Comparison of ENCODE assay signal across 17 mouse cellular contexts in the genomic region with DNA sequence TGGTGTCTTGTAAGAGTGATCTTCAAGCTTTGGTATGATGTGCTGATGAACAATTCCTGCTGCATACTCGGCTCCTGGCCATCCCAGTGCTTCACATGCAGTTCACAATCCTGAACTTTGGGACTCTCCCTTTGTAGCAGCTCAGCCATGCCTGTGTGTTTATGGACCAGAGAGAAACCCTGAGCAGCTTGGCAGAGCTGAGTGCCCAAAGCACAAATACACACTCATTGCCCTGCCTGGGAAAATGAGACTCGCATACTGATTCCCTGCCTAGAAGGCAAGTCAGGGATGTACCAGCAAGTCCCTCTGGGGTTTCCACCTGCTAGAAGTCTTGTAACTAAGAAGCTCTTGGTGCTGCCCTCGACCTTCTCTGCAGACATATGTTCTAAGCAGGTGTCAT. TPM values are rescaled to one million over a fixed set of nuclear protein-coding genes. Genes with fewer than 3 reads are reported as not detected.
DNase-seq lines count a peak whose midpoint lies in the region; ATAC-seq and TF ChIP-seq lines count a peak whose summit lies in the region.
"Had no signal": no experiment of that assay in that cellular context is flagged by ENCODE, and none has a peak within 500 bp of the region (broad histone marks: within the 10 kb centered on the region; RNA-seq: fewer than 3 reads in every experiment).

No protein-coding gene starts in this region.

- peaks cover 14% of the 10 kb centered on the region for H3K36me3 ChIP-seq in forebrain, embryonic 13.5 days (ENCODE audit: poor library complexity, severe bottlenecking)
- no peaks in the 10 kb centered on the region for H3K36me3 ChIP-seq in forebrain, embryonic 16.5 days (ENCODE audit: control insufficient read depth, insufficient read depth)
- no peaks in the 10 kb centered on the region; the same call in 1 of the 2 replicates for H3K36me3 ChIP-seq in hindbrain, embryonic 16.5 days (ENCODE audit: control insufficient read depth, insufficient read depth, low read length)
- H3K36me3 ChIP-seq in hindbrain, embryonic 11.5 days (ENCODE audit: control insufficient read depth, insufficient read depth, low read length): no peaks in the 10 kb centered on the region
- H3K36me3 ChIP-seq in midbrain, embryonic 14.5 days (ENCODE audit: control insufficient read depth, insufficient read depth, low read length): 0 out of 2 replicates have a peak, but pooled peaks cover 6% of the 10 kb centered on the region
- peaks cover 19% of the 10 kb centered on the region for H3K36me3 ChIP-seq in midbrain, embryonic 13.5 days
- peaks cover 16% of the 10 kb centered on the region; the same call in 1 of the 2 replicates for H3K36me3 ChIP-seq in forebrain, postnatal 0 days (ENCODE audit: insufficient read depth)
- no peaks in the 10 kb centered on the region for H3K36me3 ChIP-seq in heart, adult 2 months (ENCODE audit: control insufficient read depth, insufficient read depth, low read length)
- H3K36me3 ChIP-seq: intestine, embryonic 15.5 days had no signal

- no peak for TF ChIP-seq EP300 in heart, adult 2 months (IDR thresholded peaks at IDR 0.05; ENCODE audit: insufficient read depth, low read depth, low read length)

- H3K9ac ChIP-seq in forebrain, embryonic 13.5 days: no peak overlapping the region
- no peak overlapping the region for H3K9ac ChIP-seq in forebrain, embryonic 16.5 days (replicated peaks; ENCODE audit: low read depth, low read length)
- no peak overlapping the region for H3K9ac ChIP-seq in hindbrain, embryonic 16.5 days (ENCODE audit: low read depth, low read length)
- H3K9ac ChIP-seq in hindbrain, embryonic 11.5 days (ENCODE audit: low read depth, low read length): no peak overlapping the region
- no peak overlapping the region for H3K9ac ChIP-seq in midbrain, embryonic 14.5 days (replicated peaks; ENCODE audit: low read length)
- no peak overlapping the region for H3K9ac ChIP-seq in midbrain, embryonic 13.5 days (replicated peaks)
- H3K9ac ChIP-seq in forebrain, postnatal 0 days: no peak overlapping the region
- H3K9ac ChIP-seq in heart, adult 2 months (ENCODE audit: low read depth, low read length): no peak overlapping the region
- H3K9ac ChIP-seq: embryonic facial prominence, embryonic 12.5 days; heart, embryonic 12.5 days; intestine, embryonic 15.5 days had no signal

- intact Hi-C loops in heart, adult 2 months (cut with DNase I): no loop called here

- DNase-seq in hindbrain, embryonic 11.5 days (ENCODE audit: low spot score): no peak
- DNase-seq in midbrain, embryonic 14.5 days: peak; percentile 38
- DNase-seq in forebrain, postnatal 0 days: peak; percentile 33
- no peak for DNase-seq in heart, adult 2 months
- DNase-seq: adrenal gland, adult 2 months; adrenal gland, postnatal 25 days; cerebellum, adult 2 months; cerebellum, postnatal 14 days; gastrocnemius, postnatal 14 days; kidney, adult 18-20 months had no signal

- H3K4me3 ChIP-seq in forebrain, embryonic 13.5 days: no peak overlapping the region
- H3K4me3 ChIP-seq in forebrain, embryonic 16.5 days (replicated peaks; ENCODE audit: low read length): no peak overlapping the region
- no peak overlapping the region for H3K4me3 ChIP-seq in hindbrain, embryonic 16.5 days (ENCODE audit: low read length)
- H3K4me3 ChIP-seq in hindbrain, embryonic 11.5 days (ENCODE audit: low read depth, low read length): no peak overlapping the region
- H3K4me3 ChIP-seq in midbrain, embryonic 14.5 days (replicated peaks; ENCODE audit: low read depth, low read length): no peak overlapping the region
- no peak overlapping the region for H3K4me3 ChIP-seq in midbrain, embryonic 13.5 days (replicated peaks)
- H3K4me3 ChIP-seq in forebrain, postnatal 0 days (ENCODE audit: low read depth, low read length): no peak overlapping the region
- no peak overlapping the region for H3K4me3 ChIP-seq in heart, adult 2 months
- H3K4me3 ChIP-seq: embryonic facial prominence, embryonic 12.5 days; heart, embryonic 12.5 days; intestine, embryonic 15.5 days had no signal

- no peak overlapping the region for H3K4me2 ChIP-seq in forebrain, embryonic 13.5 days
- H3K4me2 ChIP-seq in forebrain, embryonic 16.5 days (ENCODE audit: low read length): no peak overlapping the region
- no peak overlapping the region for H3K4me2 ChIP-seq in hindbrain, embryonic 16.5 days (ENCODE audit: low read length)
- no peak overlapping the region for H3K4me2 ChIP-seq in hindbrain, embryonic 11.5 days (replicated peaks; ENCODE audit: low read depth, low read length)
- no peak overlapping the region for H3K4me2 ChIP-seq in midbrain, embryonic 14.5 days (ENCODE audit: low read length)
- H3K4me2 ChIP-seq in midbrain, embryonic 13.5 days (replicated peaks): no peak overlapping the region
- H3K4me2 ChIP-seq in forebrain, postnatal 0 days (ENCODE audit: low read depth): no peak overlapping the region
- H3K4me2 ChIP-seq: embryonic facial prominence, embryonic 12.5 days; heart, embryonic 12.5 days; intestine, embryonic 15.5 days had no signal

- no peaks in the 10 kb centered on the region for H3K27me3 ChIP-seq in forebrain, embryonic 13.5 days
- H3K27me3 ChIP-seq in forebrain, embryonic 16.5 days (replicated peaks; ENCODE audit: control insufficient read depth, insufficient read depth, low read length): no peaks in the 10 kb centered on the region
- H3K27me3 ChIP-seq in hindbrain, embryonic 16.5 days (replicated peaks; ENCODE audit: control insufficient read depth, insufficient read depth, low read length): no peaks in the 10 kb centered on the region
- no peaks in the 10 kb centered on the region for H3K27me3 ChIP-seq in hindbrain, embryonic 11.5 days (ENCODE audit: control insufficient read depth, insufficient read depth, low read length)
- no peaks in the 10 kb centered on the region for H3K27me3 ChIP-seq in midbrain, embryonic 14.5 days (ENCODE audit: control insufficient read depth, insufficient read depth, low read length)
- H3K27me3 ChIP-seq in midbrain, embryonic 13.5 days: no peaks in the 10 kb centered on the region
- no peaks in the 10 kb centered on the region for H3K27me3 ChIP-seq in forebrain, postnatal 0 days (ENCODE audit: insufficient read depth, low read length)
- H3K27me3 ChIP-seq in heart, adult 2 months (ENCODE audit: control insufficient read depth, insufficient read depth, low read length): no peaks in the 10 kb centered on the region

- no peak for TF ChIP-seq CTCF in forebrain, postnatal 0 days (IDR thresholded peaks at IDR 0.05; ENCODE audit: low read depth)
- no peak for TF ChIP-seq CTCF in heart, adult 2 months (IDR thresholded peaks at IDR 0.05)

- H3K9me3 ChIP-seq in forebrain, embryonic 13.5 days (replicated peaks): no peaks in the 10 kb centered on the region
- no peaks in the 10 kb centered on the region for H3K9me3 ChIP-seq in forebrain, embryonic 16.5 days (ENCODE audit: control insufficient read depth, low read length)
- H3K9me3 ChIP-seq in hindbrain, embryonic 16.5 days (ENCODE audit: control insufficient read depth, low read length): no peaks in the 10 kb centered on the region
- H3K9me3 ChIP-seq in hindbrain, embryonic 11.5 days (ENCODE audit: control insufficient read depth, low read length): no peaks in the 10 kb centered on the region
- no peaks in the 10 kb centered on the region for H3K9me3 ChIP-seq in midbrain, embryonic 14.5 days (ENCODE audit: control insufficient read depth, low read length)
- no peaks in the 10 kb centered on the region for H3K9me3 ChIP-seq in midbrain, embryonic 13.5 days
- H3K9me3 ChIP-seq in forebrain, postnatal 0 days (ENCODE audit: low read length): no peaks in the 10 kb centered on the region
- H3K9me3 ChIP-seq: embryonic facial prominence, embryonic 12.5 days; heart, embryonic 12.5 days; intestine, embryonic 15.5 days had no signal

- H3K4me1 ChIP-seq in forebrain, embryonic 13.5 days: peaks cover 41% of the 10 kb centered on the region
- H3K4me1 ChIP-seq in forebrain, embryonic 16.5 days (replicated peaks; ENCODE audit: control insufficient read depth, insufficient read depth, low read length): peaks cover 24% of the 10 kb centered on the region
- H3K4me1 ChIP-seq in hindbrain, embryonic 16.5 days (ENCODE audit: control insufficient read depth, insufficient read depth, low read depth, low read length): peaks cover 11% of the 10 kb centered on the region
- H3K4me1 ChIP-seq in hindbrain, embryonic 11.5 days (replicated peaks; ENCODE audit: control insufficient read depth, insufficient read depth, low read length): peaks cover 4% of the 10 kb centered on the region
- H3K4me1 ChIP-seq in midbrain, embryonic 14.5 days (ENCODE audit: control insufficient read depth, insufficient read depth, low read length): peaks cover 25% of the 10 kb centered on the region
- peaks cover 42% of the 10 kb centered on the region for H3K4me1 ChIP-seq in midbrain, embryonic 13.5 days (replicated peaks)
- 0 out of 2 replicates have a peak, but pooled peaks cover 11% of the 10 kb centered on the region for H3K4me1 ChIP-seq in forebrain, postnatal 0 days (ENCODE audit: insufficient read depth)
- peaks cover 5% of the 10 kb centered on the region for H3K4me1 ChIP-seq in heart, adult 2 months (ENCODE audit: control insufficient read depth, insufficient read depth, low read length)

- no peaks in the 10 kb centered on the region for H3K79me2 ChIP-seq in heart, adult 2 months (replicated peaks; ENCODE audit: control insufficient read depth, insufficient read depth, low read length)

- no peak for ATAC-seq in forebrain, embryonic 13.5 days
- no peak for ATAC-seq in forebrain, embryonic 16.5 days
- 0 out of 2 replicates have a peak, but pooled peaks have one; percentile 22 for ATAC-seq in hindbrain, embryonic 16.5 days
- ATAC-seq in hindbrain, embryonic 11.5 days (ENCODE audit: low FRiP score): no peak
- no peak for ATAC-seq in midbrain, embryonic 14.5 days (ENCODE audit: low FRiP score, low TSS enrichment)
- ATAC-seq in midbrain, embryonic 13.5 days: no peak
- ATAC-seq in forebrain, postnatal 0 days: peak; percentile 19; the same call in 1 of the 2 replicates
- ATAC-seq: intestine, embryonic 15.5 days had no signal

- TF ChIP-seq POLR2A in heart, adult 2 months (IDR thresholded peaks at IDR 0.05; ENCODE audit: insufficient read depth, low read depth, low read length): no peak

- 80% methylated on average over 3 of the region's 3 CpGs for WGBS in forebrain, embryonic 13.5 days
- WGBS in forebrain, embryonic 16.5 days: 78% methylated on average over 3 of the region's 3 CpGs
- 74% methylated on average over 3 of the region's 3 CpGs for WGBS in hindbrain, embryonic 16.5 days
- 86% methylated on average over 3 of the region's 3 CpGs for WGBS in hindbrain, embryonic 11.5 days
- 79% methylated on average over 3 of the region's 3 CpGs for WGBS in midbrain, embryonic 14.5 days
- 82% methylated on average over 3 of the region's 3 CpGs for WGBS in midbrain, embryonic 13.5 days
- WGBS in forebrain, postnatal 0 days: 64% methylated on average over 3 of the region's 3 CpGs
- WGBS in heart, adult 2 months: 70% methylated on average over 3 of the region's 3 CpGs

- 0 out of 2 replicates have a peak overlapping the region, but pooled peaks have one; percentile 14 for H3K27ac ChIP-seq in forebrain, embryonic 13.5 days
- H3K27ac ChIP-seq in forebrain, embryonic 16.5 days (ENCODE audit: low read length): no peak overlapping the region
- H3K27ac ChIP-seq in hindbrain, embryonic 16.5 days (ENCODE audit: low read depth, low read length): no peak overlapping the region
- no peak overlapping the region for H3K27ac ChIP-seq in hindbrain, embryonic 11.5 days (ENCODE audit: low read depth, low read length)
- no peak overlapping the region for H3K27ac ChIP-seq in midbrain, embryonic 14.5 days (replicated peaks; ENCODE audit: low read depth, low read length)
- no peak overlapping the region for H3K27ac ChIP-seq in midbrain, embryonic 13.5 days
- no peak overlapping the region for H3K27ac ChIP-seq in forebrain, postnatal 0 days (ENCODE audit: low read depth, low read length)
- no peak overlapping the region for H3K27ac ChIP-seq in heart, adult 2 months
- H3K27ac ChIP-seq: embryonic facial prominence, embryonic 12.5 days; intestine, embryonic 15.5 days had no signal

RNA-seq across cellular contexts. Expression of a gene that starts 3.9 kb away (rescaled TPM):
- 80.3 and 99.0 TPM in 2 replicates for polyA plus RNA-seq in forebrain, embryonic 13.5 days (2015; fragmentation: Nextera tagmentation; extraction: Ambion mirVana)
- 153 and 163 TPM in 2 replicates for polyA plus RNA-seq in forebrain, embryonic 16.5 days (2015; fragmentation: Nextera tagmentation; extraction: Ambion mirVana)
- 142 and 159 TPM in 2 replicates for polyA plus RNA-seq in hindbrain, embryonic 16.5 days (2015; fragmentation: Nextera tagmentation; extraction: Ambion mirVana)
- 51.0 and 54.4 TPM in 2 replicates for polyA plus RNA-seq in hindbrain, embryonic 11.5 days (2014; fragmentation: Nextera tagmentation; extraction: Ambion mirVana)
- 173 and 174 TPM in 2 replicates for polyA plus RNA-seq in midbrain, embryonic 14.5 days (2014; fragmentation: Nextera tagmentation; extraction: Ambion mirVana)
- polyA plus RNA-seq in midbrain, embryonic 13.5 days (2015; fragmentation: Nextera tagmentation; extraction: Ambion mirVana): 130 and 141 TPM in 2 replicates
- total RNA-seq in forebrain, postnatal 0 days (2014; rRNA removed): 371 and 376 TPM in 2 replicates
- polyA plus RNA-seq in forebrain, postnatal 0 days (2015; fragmentation: Nextera tagmentation; extraction: Ambion mirVana): 89.6 and 118 TPM in 2 replicates
- total RNA-seq in heart, adult 2 months (2021): 100 to 1,000 TPM in 1 of 2 experiments, 10 to 100 TPM in 1; 58.4 to 104 TPM
- 30.3 and 40.2 TPM in 2 replicates for polyA plus RNA-seq in heart, adult 2 months (2012; rRNA removed)

Comparison
In these comparisons a context has a peak if more than half of its experiments do, and no peak if none do; other contexts are left out.
1. ATAC-seq: peak in hindbrain, embryonic 16.5 days (single experiment) and forebrain, postnatal 0 days (single experiment); none in forebrain, embryonic 13.5 days (single experiment), forebrain, embryonic 16.5 days (single experiment), hindbrain, embryonic 11.5 days (single experiment), midbrain, embryonic 14.5 days (single experiment) and midbrain, embryonic 13.5 days (single experiment).
2. DNase-seq: peak in midbrain, embryonic 14.5 days (single experiment) and forebrain, postnatal 0 days (single experiment); none in hindbrain, embryonic 11.5 days (single experiment) and heart, adult 2 months (0 of 2).